Mouse (Mus musculus): Measurements from ENCODE around the gene Serf2.

DNA sequence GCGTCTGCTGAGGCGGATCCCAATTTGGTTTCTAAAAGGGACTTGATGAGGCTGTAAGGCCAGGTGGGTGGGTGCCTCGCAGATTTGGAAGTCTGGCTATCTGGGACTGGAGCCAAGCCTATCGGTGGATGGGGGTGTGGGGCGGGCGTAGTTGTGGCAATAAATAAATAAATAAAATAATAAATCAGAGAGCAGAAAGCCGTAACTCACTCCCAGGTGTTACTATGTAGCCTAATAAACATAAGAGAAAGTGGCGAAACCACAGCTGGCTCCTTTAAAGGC is 6.0 kb upstream of the Serf2 start:
- TF ChIP-seq CTCF (IDR thresholded peaks at IDR 0.05; ENCODE audit: low read depth, low read length) = no peak
- TF ChIP-seq POLR2A (IDR thresholded peaks at IDR 0.05; ENCODE audit: insufficient read depth, low read length) = no peak
